Mouse (Mus musculus) kidney, adult 18-20 months (tissue): ENCODE data around the gene Dock1.

ENCODE experiments used
- DNase-seq: peaks from one replicate; pipeline ENCODE4 v3.0.0; 2021

Gene Dock1

DNA sequence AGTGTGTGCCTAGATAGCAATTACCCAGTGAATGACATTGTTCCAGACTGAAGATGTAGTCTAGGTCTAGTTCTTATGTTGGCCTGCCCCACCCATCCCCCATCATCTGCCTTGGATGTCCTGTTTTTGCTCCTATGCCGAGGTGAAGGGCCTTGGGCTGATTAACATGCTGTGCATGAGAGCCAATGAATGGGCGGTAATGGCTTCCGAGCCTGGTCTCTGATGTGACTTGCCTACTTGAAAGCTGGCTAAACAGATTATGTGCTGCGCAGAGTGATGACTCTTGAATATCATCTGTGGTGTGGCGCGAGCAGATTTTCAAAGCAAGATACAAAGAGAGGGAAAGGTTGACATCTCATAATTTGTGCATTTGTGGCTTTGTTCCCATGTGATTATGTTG, 191.5 kb downstream of the Dock1 start:
- DNase-seq: no peak

DNA sequence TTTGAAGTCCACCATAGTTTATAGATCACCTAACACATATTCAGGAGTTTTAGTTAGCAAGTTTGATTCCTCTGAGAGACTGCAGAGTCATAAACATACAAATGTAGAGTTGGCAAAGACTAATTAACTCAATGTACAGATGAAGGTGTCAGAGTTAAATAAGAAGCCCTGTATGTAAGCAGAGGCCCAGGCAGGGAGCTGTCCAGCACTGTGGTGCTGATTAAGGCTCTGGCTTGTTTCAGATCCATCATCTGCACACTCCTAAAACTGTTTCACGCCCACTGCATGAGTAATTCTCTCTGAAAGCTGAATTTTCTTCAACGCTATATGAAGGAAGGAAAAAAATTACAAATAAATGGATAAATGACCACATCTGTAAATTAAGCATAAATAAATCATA, 193.7 kb downstream of the Dock1 start:
- DNase-seq: peak; percentile 38

DNA sequence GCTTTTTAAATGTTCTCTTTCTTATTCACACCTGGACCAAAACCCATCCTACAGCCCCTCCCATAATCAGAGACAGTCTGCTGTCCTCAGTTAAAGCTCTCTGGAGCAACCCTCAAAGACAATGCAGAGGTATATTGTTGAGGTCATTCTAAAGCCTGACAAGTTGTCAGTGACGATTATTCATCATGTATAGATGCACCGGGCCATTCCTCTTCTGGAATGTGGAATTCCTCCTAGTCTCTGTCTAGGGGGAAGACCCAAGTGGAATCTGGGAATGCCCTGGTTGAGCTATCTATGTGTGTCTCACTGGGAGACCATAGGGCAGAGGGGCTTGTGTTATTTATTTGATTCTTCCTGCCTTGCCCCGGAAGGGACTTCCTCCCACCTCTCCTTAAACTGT, 202.1 kb downstream of the Dock1 start:
- DNase-seq: no peak

DNA sequence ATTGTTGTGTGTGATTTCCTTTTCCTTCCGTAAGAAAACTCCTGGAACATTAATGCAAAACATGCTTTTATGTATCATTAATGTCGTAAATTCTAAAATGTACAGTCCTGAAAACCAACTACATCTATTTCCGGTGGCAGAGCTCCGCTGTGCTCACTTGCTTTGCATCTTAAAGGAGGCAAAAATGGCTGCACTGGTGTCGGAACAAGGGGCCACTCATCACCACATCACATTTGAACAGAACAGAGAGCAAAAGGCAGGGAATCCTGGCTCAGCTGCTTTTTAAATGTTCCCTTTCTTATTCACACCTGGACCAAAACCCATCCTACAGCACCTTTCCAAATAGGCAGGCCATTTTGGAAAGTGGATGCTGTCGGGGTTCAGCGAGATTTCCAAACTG, 202.5 kb downstream of the Dock1 start:
- no peak for DNase-seq

DNA sequence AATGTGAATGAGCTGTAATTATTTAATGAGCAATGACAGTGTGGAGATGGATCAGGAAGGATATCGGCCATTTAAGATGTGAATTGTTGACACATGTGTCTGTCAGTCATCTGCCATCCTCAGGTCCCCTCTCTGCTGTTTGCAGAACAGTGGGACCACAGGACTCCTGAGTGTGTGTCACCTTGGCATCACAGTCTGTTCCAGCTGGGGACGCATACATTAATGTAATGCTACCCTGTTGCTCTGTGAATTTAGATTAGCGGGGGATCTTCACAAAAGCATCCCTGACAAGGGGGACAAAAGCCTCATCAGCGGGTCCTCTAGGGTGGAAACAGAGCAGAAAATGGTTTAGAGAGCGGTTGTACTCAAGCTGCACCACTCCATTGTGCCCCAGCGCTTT, 208.5 kb downstream of the Dock1 start:
- no peak for DNase-seq

DNA sequence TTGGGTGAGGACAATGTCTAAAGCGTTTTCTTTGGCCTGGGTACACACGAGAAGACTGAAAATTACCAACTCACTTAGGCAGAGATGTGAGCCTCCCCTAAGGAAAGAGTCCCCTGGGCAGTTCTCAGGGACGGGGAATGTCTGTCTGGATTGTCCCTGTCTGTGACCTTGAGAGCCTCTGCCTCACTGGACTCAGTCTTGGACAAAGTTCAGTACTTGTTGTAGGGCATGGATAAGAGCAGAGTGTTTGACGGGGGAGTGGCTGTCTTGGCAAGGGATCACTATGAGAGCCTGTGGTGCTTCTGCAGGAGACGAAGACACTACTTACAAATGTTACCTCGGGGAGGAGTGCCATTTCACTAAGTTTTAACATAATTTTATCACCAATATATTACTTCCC, 210.0 kb downstream of the Dock1 start:
- DNase-seq: no peak

DNA sequence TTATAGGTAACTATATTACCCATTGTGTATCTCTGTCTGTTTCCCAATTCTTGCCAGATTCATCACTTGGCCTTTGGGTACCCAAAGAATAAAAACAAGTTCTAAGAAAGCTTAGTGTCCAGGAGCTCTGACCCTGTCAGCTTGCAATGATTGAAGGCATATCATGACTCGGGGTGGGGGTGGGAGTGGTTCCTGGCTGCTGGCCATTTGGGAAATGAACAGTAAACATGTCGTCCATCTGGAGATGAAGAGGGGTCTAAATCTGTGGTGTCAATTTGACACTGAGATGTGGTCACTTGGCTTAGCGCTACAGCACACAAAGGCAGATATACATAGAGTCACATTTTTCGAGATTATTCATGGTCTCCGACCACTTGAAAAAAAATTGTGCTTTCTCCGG, 213.1 kb downstream of the Dock1 start:
- DNase-seq: no peak

DNA sequence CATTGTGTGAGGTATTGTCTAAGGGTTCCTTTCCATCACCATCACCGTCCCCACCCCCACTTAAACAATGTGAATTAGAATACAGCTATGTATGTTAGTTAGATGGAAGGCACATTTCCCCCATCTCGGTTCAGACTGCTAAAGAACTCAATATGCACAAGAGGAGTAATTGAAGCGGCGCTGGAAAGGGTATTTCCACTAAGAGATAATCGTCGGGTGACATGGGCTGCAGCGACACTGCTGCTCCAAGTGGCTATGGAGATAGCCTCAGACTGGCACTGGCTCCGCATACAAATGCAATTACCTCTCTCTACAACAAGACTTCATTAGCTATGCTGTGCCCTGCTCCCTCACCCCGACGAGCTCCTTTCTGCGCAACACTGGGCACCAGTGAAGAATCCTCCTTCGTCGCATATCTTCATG, 222.0 kb downstream of the Dock1 start:
- DNase-seq: no peak

DNA sequence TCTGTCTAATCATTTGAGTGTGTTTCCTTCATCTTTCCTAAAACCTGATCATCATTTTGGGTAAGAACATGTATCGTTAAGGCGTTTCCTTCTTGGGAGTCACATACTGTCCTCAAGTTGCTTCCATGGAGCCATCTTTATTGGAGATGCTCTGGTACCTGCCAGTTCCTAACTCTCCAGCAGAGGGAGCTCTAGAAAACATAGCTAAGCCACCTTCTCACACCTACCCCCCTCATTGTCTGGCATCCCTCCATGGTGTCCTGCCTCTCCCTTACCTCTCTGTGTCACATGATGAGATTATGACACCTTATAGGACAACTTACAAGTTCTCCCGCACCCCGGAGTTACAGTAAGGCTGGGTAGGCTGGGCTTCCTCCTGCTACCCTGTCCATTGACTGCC, 222.5 kb downstream of the Dock1 start:
- DNase-seq: peak; percentile 9

DNA sequence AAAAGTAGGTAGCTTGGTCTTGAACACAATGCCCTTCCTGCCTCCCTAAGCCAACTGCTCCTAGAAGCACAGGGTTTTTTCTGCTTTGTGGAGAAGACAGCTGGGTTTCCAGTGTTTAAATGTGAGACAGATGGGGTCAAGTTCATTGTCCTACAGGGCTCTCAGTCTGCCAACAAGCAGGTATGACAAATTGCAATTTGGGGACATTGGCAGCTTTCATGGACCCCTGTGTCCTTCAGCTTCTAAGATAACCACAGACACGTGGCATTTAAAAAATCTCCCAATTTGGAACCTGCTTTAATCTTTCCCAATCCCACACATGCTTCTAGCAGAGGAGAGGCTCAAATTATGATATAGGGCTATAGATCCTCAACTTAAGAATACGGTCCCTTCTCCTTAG, 224.2 kb downstream of the Dock1 start:
- no peak for DNase-seq

DNA sequence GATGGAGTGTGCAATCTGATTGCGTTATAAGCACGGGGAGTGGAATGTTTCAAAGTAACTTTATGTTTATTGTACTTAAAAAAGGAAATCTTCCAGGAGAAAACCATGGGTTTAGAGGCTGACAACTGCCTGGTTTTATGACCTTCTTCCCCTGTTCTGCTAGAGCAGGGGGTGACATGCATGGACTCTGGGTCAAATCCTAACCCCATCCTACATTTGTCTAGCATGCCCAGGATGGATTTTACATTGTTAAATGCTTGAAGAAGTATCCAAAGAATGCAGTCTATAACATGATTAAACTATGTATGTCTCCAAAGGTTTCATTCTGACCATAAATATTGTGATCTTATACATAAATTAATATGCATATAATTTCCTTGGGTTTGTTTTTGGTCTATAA, 229.0 kb downstream of the Dock1 start:
- no peak for DNase-seq

DNA sequence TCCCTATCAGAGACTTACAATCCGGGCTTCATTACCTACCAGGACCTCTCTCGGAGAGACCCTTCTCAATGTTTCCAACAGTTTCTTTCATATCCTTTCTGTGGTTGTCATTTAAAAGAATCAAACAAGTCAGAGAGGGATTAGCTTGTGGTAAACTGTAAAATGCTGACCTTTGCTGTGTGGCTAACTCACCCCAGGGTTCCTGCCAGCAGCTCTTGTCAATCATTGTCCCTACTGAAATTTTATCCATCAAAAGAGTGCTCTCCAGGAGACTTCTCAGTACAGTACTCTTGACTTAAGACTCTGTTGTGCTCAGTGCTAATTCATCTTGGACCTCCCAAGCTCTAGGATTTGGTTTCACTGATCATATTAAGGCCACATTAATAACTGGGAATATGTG, 231.5 kb downstream of the Dock1 start:
- no peak for DNase-seq

DNA sequence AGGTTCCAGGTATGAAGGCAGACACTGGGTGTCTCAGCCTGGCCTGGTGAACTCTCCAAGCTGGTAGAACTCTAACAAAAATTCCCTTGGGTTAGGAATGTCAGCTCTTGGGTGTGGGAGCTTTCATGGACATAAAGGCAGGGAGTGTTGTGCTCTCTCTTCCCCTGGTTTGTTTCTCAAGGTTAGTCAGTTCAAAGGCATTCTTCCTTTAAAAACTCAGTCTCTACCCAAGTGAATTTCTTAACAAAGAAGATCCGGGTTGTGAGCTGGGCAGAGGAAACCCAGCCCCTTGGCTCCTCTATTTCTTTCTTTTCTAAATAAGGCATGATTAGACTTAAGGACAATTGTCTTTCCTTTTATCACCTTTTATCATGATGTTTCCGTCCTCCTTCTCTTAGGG, 261.4 kb downstream of the Dock1 start:
- DNase-seq: no peak

DNA sequence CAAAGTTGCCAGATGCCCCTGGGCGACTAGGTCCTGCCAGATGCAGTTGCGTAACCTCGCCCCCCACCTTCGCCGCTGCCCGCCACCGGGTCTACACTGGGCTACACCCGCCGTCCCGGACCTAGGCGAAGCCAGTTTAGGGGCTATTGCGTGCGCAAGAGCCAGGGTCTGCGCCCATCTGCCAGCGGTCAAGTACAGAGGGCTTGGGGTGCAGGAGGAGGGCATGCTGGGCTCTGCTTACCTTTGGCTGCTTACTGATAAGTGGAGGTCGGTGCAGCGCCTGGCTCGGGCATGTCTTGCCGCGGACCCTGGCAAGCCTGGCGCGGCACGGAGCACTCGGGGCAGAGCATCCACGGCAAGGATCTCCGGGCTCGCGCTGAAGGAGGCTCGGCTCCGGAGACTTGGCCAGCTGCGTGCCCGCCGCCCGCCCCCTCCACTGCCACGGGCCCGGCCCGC, 267.0 kb downstream of the Dock1 start:
- DNase-seq: no peak

DNA sequence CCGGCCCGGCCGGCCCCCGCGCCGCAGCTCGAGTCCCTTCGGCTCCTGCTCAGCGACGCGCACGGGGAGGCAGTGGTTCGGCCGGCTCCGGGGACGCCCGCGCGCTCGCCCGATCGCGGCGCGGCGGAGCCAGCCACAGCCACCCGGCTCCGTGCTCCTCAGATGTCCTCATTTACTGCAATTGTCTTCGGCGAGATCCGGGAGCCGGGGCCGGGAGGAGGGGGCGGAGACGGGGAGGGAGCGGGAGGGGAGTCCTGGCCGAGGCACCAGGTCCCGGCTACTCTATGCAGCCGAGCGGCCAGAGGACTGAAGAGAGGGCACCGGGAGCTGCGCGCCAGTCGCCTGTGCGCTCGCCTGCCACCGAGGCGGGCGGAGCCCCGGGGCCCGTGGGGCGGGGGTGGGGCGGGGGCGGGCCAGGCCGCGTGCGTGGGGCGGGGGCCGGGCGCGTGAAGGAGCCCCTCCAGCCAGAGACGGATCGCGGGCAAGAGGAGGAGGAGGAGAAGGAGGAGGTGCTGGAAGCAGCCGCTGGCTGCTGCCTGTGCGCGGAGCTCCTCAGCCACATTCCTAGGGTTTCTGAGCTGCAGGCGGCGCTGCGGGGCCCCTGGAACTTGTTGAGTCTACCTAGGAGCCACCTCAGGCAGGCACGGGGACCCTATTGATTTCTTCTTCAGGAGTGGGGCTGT, 267.6 kb downstream of the Dock1 start, which contains the start of gene Fam196a:
Gene Fam196a, minus strand, starts transcription at position 504 of the 683 bp plus-strand sequence.
- peak; percentile 27 for DNase-seq

DNA sequence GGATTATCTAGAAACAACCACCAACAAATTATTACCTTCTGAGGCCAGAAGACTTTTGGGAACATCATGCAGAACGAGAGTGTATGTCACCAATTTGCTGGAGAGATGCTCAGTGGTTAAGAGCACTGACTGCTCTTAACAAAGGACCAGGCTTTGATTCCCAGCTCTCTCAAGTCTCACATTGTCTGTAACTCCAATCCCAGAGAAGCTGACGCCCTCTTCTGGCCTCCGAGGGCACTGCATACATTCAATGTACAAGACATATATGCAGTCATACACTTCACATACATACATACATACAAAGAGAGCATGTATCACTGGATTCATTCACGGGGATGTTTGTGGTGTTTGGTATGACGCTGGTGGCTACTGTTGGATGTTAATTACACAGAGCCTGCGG, 271.4 kb downstream of the Dock1 start:
- DNase-seq: no peak

DNA sequence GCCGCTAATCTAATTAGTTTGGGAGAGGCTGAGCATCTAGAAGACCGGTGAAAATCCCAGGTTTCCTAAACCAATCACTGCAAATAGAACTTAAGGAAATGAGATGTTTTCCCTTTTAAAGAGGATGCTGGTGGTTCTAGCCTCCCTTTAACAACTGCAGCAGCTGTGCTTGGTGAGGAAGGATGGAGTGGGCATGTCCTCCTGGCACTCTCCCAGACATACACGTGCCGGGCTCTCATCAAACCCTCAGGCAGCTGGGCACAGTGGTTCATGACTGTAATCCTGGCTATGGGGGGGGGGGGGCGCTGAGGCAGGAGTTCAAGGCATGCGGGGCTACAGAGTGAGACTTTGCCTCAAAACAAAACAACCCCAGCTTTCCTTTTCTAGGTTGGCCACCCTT, 272.6 kb downstream of the Dock1 start:
- no peak for DNase-seq

DNA sequence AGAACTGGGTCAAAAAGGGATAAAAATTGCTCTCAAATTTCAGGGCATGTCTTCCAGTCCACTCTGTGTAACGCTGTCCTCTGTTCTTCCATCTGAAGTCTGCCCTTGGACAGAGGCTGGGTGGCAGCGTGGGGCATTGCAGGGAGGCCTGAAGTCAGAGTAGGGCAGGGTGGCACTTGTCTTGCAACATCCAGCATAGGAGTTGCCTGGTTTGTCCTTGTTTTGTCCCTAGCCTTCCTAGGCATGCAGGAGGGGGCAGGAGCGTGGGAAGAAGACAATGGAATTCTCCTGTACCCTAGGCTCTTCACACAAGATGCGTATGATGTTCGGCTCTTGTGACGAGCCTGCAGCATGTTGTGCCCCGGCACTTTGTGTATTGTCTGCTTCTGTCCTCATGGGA, 273.2 kb downstream of the Dock1 start:
- no peak for DNase-seq

DNA sequence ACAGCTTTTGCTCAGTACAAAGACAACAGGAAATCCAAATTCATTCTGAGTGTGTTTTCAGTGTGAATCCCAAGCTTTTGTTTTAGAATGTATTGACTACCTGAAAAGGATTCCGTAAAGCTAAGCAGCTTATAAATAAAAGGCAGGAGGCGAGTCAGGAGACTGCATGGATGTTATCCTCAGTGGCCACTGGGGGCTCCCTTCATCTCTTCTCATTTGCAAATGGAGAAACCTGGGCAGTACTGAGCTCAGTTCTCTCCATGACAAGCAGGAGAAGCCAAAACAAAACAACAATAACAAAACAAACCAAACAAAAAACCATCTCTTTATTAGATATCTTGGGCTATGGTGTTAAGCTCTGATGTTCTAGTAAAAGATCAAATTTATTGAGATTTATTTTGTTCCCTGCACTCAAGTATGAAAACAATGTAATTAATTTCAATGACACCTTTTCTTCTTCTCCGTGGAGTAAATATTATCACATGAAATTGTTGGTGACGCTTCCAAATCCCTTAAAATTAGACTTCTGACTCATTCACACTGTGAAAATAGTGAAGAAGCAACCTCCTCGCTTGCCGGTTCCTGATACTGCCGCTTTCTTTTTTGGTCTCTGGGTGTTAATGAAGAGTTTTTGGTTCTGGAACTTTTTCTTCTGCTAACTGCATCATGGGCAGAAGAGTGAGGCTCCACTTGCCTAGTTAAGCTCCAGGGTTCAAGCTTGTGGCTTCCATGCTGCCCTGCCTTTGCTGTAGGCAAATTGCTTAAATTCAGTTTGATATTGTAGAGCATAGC, 275.7 kb downstream of the Dock1 start:
- no peak for DNase-seq

DNA sequence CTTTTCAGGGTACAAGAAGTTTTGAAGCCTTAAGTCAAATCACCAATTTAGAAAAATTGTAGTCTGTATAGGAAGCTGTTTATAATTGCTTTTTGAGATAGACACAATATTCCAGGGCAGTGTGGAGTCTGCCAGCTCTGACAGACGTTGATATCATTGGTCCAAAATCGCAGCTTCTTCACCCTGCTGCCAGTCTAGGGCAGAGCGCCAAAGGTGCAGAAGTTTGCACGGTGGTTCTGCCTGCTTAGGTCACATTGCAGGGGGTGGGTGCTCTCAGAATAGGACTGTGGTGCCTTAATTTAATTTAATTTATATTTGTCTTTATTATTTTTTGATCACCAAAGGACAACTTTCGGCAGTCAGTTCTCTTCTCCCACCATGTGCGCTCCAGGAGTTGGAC, 288.6 kb downstream of the Dock1 start:
- DNase-seq: no peak

DNA sequence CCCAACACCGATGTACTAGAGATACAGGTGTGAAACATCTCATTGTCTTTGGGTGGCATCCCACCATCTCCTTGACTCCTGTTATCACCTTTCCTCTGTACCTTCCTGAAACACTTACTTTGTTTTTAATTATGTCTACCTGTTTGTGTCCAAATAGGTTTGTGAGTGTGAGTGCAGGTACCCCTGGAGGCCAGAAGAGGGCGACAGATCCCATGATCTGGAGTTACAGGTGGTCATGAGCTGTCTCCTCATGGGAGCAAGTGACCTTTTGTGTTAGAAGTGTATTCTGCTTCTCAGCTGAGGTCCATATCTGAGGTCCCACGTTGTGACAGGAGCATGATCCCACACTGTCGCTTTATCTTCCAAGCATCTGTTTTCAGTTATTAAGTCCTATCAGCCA, 290.4 kb downstream of the Dock1 start:
- DNase-seq: peak; percentile 19

DNA sequence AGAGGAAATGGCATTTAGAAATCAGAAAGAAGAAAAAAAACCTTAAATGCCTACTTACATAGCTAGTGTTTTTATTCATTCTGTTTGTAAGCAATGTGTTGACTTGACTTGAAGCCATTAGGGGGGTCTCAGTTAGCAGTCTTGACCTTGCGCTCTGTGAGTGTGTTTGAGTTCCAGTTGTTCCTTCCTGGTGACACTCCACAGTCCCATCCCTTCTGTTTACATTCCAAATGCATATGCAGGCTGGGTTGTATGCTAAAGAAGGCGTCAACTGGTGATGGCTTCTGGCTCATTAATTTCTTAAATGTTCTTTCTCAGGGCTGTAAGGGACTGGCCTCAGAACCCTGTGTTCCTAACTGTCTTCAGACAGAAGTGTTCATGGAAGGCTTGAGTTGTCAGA, 291.2 kb downstream of the Dock1 start:
- no peak for DNase-seq

DNA sequence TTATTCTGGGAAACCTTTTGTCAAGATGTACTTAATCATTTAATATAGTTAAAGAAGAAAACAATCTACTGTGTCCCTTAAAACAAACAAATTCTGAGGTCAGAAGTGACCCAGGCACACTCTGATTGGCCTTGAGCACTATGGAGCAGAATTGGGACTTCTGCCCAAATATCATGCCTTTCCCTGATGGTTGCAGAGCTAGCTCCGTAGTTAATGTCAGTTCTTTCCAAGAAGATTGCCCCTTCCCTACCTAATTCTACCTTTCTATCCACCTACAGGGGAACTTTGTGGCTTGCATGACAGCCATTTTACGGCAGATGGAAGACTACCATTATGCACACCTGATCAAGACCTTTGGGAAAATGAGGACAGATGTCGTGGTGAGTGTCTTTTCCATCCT, 319.8 kb downstream of the Dock1 start:
- no peak for DNase-seq

DNA sequence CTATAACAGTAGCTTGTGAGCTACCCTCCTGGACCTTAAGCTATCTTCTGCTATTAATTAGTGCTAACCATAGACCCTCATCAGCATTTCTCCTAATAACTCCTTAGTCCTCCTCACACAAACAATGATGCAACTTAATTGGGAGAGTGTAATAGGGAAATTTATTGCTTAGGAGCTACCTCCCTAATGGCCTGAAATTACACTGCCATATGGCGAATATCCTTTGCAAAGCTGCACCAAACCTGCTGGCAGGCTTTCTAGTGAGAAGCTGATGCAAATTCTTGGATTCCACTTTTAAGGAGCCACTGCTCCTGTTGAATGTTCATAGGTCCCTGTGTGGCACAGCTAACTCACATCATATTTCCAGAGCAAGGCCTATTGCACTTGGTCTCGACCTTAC, 320.5 kb downstream of the Dock1 start:
- no peak for DNase-seq

DNA sequence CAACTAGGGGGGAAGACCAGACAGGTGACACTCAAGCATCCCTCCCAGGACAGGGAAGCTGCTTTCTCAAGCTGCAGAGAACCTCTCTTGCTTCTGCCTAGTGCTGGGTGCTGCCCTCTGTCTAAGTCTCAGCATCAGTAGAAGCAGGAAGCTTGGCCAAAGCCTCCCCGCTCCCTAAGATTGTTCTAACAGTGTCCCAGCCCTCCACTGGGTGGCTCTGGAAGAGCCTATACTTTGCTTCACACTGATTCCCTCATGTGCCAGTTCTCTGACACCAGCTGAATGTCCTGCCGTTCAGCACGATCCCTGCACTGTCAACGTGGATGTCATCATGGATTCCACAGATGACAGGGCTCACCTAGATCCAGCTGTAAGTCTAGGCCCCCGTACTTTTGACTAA, 324.5 kb downstream of the Dock1 start:
- no peak for DNase-seq
